Mouse (Mus musculus): ENCODE results near the gene E030018B13Rik.

DNA sequence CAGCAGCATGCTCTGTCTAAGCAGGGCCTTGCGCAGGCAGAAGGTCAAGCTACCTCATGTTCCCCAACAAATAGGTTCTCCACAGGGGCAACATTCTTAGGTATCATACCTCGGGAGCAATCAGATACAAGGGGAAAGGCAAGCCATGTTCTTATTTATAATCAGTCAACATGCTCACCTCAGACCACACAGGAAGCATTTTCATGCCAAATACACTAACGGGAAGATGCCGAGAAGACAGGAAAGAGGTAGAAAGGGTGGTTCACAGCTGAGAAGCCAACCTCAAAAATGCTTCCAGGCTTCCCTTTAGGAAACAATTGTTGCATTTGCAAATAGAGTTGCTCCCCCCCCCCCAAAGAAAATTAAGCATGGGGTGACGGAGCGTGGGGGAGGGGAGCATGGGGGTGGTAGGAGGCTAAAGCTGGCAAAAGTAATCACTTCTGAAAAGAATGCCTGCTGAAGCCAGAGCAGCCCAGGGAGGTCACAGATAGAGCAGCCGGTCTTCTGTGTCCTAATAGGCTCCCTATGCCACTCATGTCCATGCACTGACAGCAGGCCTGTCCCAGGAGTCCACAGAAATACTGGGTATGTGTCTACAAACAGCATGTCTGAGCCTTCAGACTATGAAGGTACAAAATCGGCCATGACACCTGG, 5.4 kb downstream of the E030018B13Rik start:
- no peak for TF ChIP-seq GATA1 (IDR thresholded peaks at IDR 0.05; ENCODE audit: low read length)
- no peak for TF ChIP-seq TAL1 (IDR thresholded peaks at IDR 0.05; ENCODE audit: low read length)

Measured in erythroblast, embryonic 14.5 days (primary cell).